Mouse (Mus musculus) heart, embryonic 10.5 days (tissue): Measurements from ENCODE around the gene Srsf12. TPM values are rescaled to one million over a fixed set of nuclear protein-coding genes. Genes with fewer than 3 reads are reported as not detected.

Experiments used
- DNase-seq: peaks from one replicate; pipeline ENCODE4 v3.0.0-alpha.2; 2017; ENCODE audit warnings: low spot score
- H3K27ac ChIP-seq: fragments of 300-500 bp; sonication (generic); 2 replicates; pipeline ENCODE4 v1.5.1; 2016; ENCODE audit warnings: mild to moderate bottlenecking
- H3K27me3 ChIP-seq: fragments of 300-500 bp; sonication (generic); 2 replicates; pipeline ENCODE4 v1.6.1; 2016; ENCODE audit warnings: mild to moderate bottlenecking; ENCODE audit not compliant: poor library complexity, insufficient read depth, severe bottlenecking
- H3K36me3 ChIP-seq: fragments of 300-500 bp; sonication (generic); 2 replicates; pipeline ENCODE4 v1.6.1; 2016; ENCODE audit warnings: mild to moderate bottlenecking, moderate library complexity
- H3K4me1 ChIP-seq: fragments of 300-500 bp; sonication (generic); 2 replicates; pipeline ENCODE4 v1.6.1; 2016; ENCODE audit warnings: mild to moderate bottlenecking
- H3K4me3 ChIP-seq: fragments of 300-500 bp; sonication (generic); 2 replicates; pipeline ENCODE4 v1.5.1; 2016; ENCODE audit warnings: mild to moderate bottlenecking, moderate library complexity
- H3K9me3 ChIP-seq: fragments of 300-500 bp; sonication (generic); 2 replicates; pipeline ENCODE4 v1.6.1; 2016; ENCODE audit warnings: mild to moderate bottlenecking, moderate library complexity
- WGBS: fragments of 180-500 bp; shearing (Covaris S2); methylation state at CpG from one replicate; pipeline ENCODE4 v1.1.7; 2016; 5-methylcytosine and 5-hydroxymethylcytosine counted together
- polyA plus RNA-seq: library from polyadenylated mRNA; unstranded; fragments of >200 nt; fragmentation: Nextera tagmentation; extraction: Ambion mirVana; gene quantifications from 2 replicates; pipeline ENCODE4 v1.2.1, GENCODE M21; 2016

The Srsf12 gene
- polyA plus RNA-seq, 1 experiment from 2014 or later: 1.5 TPM

- H3K4me1 ChIP-seq: peaks cover 10% of the 10 kb centered on the region; the same call in 1 of the 2 replicates
- no peak overlapping the region for H3K4me3 ChIP-seq
- no peaks in the 10 kb centered on the region for H3K9me3 ChIP-seq
- no peaks in the 10 kb centered on the region for H3K27me3 ChIP-seq
- no peaks in the 10 kb centered on the region for H3K36me3 ChIP-seq
- H3K27ac ChIP-seq: no peak overlapping the region
- DNase-seq: no peak
Observed at GRCm38 (mm10) chr4:33260311-33260710, 51.5 kb downstream of the Srsf12 start.

GRCm38 (mm10) chr4:33261311-33261753, 52.5 kb downstream of the Srsf12 start:
- Histone ChIP-seq H3K36me3 (no peaks in the 10 kb centered on the region), H3K27ac (peak overlapping the region; percentile 73; the same call in 1 of the 2 replicates), H3K4me1 (peaks cover 10% of the 10 kb centered on the region; the same call in 1 of the 2 replicates), H3K4me3 (no peak overlapping the region), H3K9me3 (no peaks in the 10 kb centered on the region), H3K27me3 (no peaks in the 10 kb centered on the region)
- peak; percentile 81 for DNase-seq
- 34% methylated on average over 7 of the region's 7 CpGs for WGBS

- Histone ChIP-seq H3K27me3 (no peaks in the 10 kb centered on the region), H3K4me1 (peaks cover 10% of the 10 kb centered on the region; the same call in 1 of the 2 replicates), H3K9me3 (no peaks in the 10 kb centered on the region), H3K27ac (no peak overlapping the region), H3K4me3 (no peak overlapping the region), H3K36me3 (no peaks in the 10 kb centered on the region)
- no peak for DNase-seq
- 71% methylated on average over 1 of the region's 1 CpGs for WGBS
Observed at GRCm38 (mm10) chr4:33262897-33263296, 54.1 kb downstream of the Srsf12 start.

GRCm38 (mm10) chr4:33264979-33265726, 56.4 kb downstream of the Srsf12 start:
- Histone ChIP-seq H3K27me3 (no peaks in the 10 kb centered on the region), H3K4me3 (no peak overlapping the region), H3K27ac (no peak overlapping the region), H3K4me1 (peaks cover 10% of the 10 kb centered on the region; the same call in 1 of the 2 replicates), H3K9me3 (no peaks in the 10 kb centered on the region), H3K36me3 (no peaks in the 10 kb centered on the region)
- WGBS: 80% methylated on average over 11 of the region's 11 CpGs
- DNase-seq: no peak

GRCm38 (mm10) chr4:33270386-33271314, 61.9 kb downstream of the Srsf12 start:
- no peaks in the 10 kb centered on the region for H3K9me3 ChIP-seq
- no peaks in the 10 kb centered on the region for H3K4me1 ChIP-seq
- WGBS: 77% methylated on average over 11 of the region's 11 CpGs
- H3K27me3 ChIP-seq: no peaks in the 10 kb centered on the region
- H3K27ac ChIP-seq: no peak overlapping the region
- H3K4me3 ChIP-seq: no peak overlapping the region
- no peak for DNase-seq
- H3K36me3 ChIP-seq: no peaks in the 10 kb centered on the region

- Histone ChIP-seq H3K4me3 (no peak overlapping the region), H3K36me3 (no peaks in the 10 kb centered on the region), H3K4me1 (no peaks in the 10 kb centered on the region), H3K27ac (no peak overlapping the region), H3K27me3 (no peaks in the 10 kb centered on the region), H3K9me3 (no peaks in the 10 kb centered on the region)
- WGBS: 69% methylated on average over 3 of the region's 3 CpGs
- no peak for DNase-seq
Observed at GRCm38 (mm10) chr4:33273437-33273836, 64.6 kb downstream of the Srsf12 start.

GRCm38 (mm10) chr4:33281891-33282685, 73.3 kb downstream of the Srsf12 start:
- Histone ChIP-seq H3K27ac (no peak overlapping the region), H3K36me3 (no peaks in the 10 kb centered on the region), H3K27me3 (no peaks in the 10 kb centered on the region), H3K9me3 (no peaks in the 10 kb centered on the region), H3K4me1 (0 out of 2 replicates have a peak, but pooled peaks cover 4% of the 10 kb centered on the region), H3K4me3 (no peak overlapping the region)
- DNase-seq: no peak
- WGBS: 64% methylated on average over 3 of the region's 3 CpGs

Other genes starting within 250 kb of the Srsf12 start
- 39.2 and 56.0 TPM in 2 replicates for gene Rragd, start 226.0 kb upstream of the Srsf12 start, polyA plus RNA-seq
- gene Ube2j1, start 177.6 kb upstream of the Srsf12 start, polyA plus RNA-seq: 39.0 and 42.7 TPM in 2 replicates
- 0.21 and 0.62 TPM in 2 replicates for gene Gabrr2, start 146.0 kb upstream of the Srsf12 start, polyA plus RNA-seq
- 0.08 and 0.10 TPM in 2 replicates for gene Gabrr1, start 76.5 kb upstream of the Srsf12 start, polyA plus RNA-seq
- 1.5 and 1.6 TPM in 2 replicates for gene Pm20d2, start 19.3 kb upstream of the Srsf12 start, polyA plus RNA-seq
- gene Pnrc1, start 81.2 kb downstream of the Srsf12 start, polyA plus RNA-seq: 73.8 and 78.9 TPM in 2 replicates
- 22.2 and 28.3 TPM in 2 replicates for gene Rngtt, start 101.3 kb downstream of the Srsf12 start, polyA plus RNA-seq